Mouse (Mus musculus) embryonic facial prominence, embryonic 14.5 days (tissue): ENCODE results near the gene Spag6l. TPM values are rescaled to one million over a fixed set of nuclear protein-coding genes. Genes with fewer than 3 reads are reported as not detected.

Source experiments
- ATAC-seq: fragments of 200-750 bp; cut with Nextera tagmentation; 2 replicates; pipeline ENCODE4 v1.8.0; 2017; ENCODE audit warnings: low read depth, moderate number of reproducible peaks, moderate TSS enrichment
- DNase-seq: peaks from one replicate; pipeline ENCODE4 v3.0.0-alpha.2; 2015; ENCODE audit warnings: low spot score
- H3K27ac ChIP-seq: fragments of 300-500 bp; sonication (generic); replicated peaks from 2 replicates; pipeline ENCODE4 v1.5.1; 2014; ENCODE audit warnings: low read depth, mild to moderate bottlenecking, low read length, moderate library complexity
- H3K27me3 ChIP-seq: fragments of 300-500 bp; sonication (generic); replicated peaks from 2 replicates; pipeline ENCODE4 v1.6.1; 2014; ENCODE audit warnings: low read length; ENCODE audit not compliant: control insufficient read depth, insufficient read depth
- H3K36me3 ChIP-seq: fragments of 300-500 bp; sonication (generic); 2 replicates; pipeline ENCODE4 v1.6.1; 2014; ENCODE audit warnings: low read length, mixed read lengths; ENCODE audit not compliant: control insufficient read depth, insufficient read depth
- H3K4me1 ChIP-seq: fragments of 300-500 bp; sonication (generic); 2 replicates; pipeline ENCODE4 v1.6.1; 2014; ENCODE audit warnings: antibody characterized with exemption, low read length; ENCODE audit not compliant: control insufficient read depth, insufficient read depth
- H3K4me2 ChIP-seq: fragments of 300-500 bp; sonication (generic); 2 replicates; pipeline ENCODE4 v1.6.1; 2014; ENCODE audit warnings: low read depth, mild to moderate bottlenecking, low read length, moderate library complexity, mixed read lengths
- H3K4me3 ChIP-seq: fragments of 300-500 bp; sonication (generic); 2 replicates; pipeline ENCODE4 v1.5.1; 2014; ENCODE audit warnings: low read depth, mild to moderate bottlenecking, low read length
- H3K9ac ChIP-seq: fragments of 300-500 bp; sonication (generic); 2 replicates; pipeline ENCODE4 v1.6.1; 2014; ENCODE audit warnings: low read depth, mild to moderate bottlenecking, low read length, moderate library complexity, mixed read lengths
- H3K9me3 ChIP-seq: fragments of 300-500 bp; sonication (generic); 2 replicates; pipeline ENCODE4 v1.6.1; 2016; ENCODE audit warnings: low read length; ENCODE audit not compliant: control insufficient read depth
- WGBS: fragments of 180-500 bp; shearing (Covaris S2); extraction: QIAGEN DNeasy Blood & Tissue Kit; methylation state at CpG from one replicate; pipeline ENCODE4 v1.1.7; 2014; 5-methylcytosine and 5-hydroxymethylcytosine counted together
- polyA plus RNA-seq: library from polyadenylated mRNA; unstranded; fragments of >200 nt; fragmentation: Nextera tagmentation; extraction: Ambion mirVana; gene quantifications from 2 replicates; pipeline ENCODE4 v1.2.1, GENCODE M21; 2014

Gene Spag6l
- polyA plus RNA-seq, 1 experiment from 2014 or later = 6.5 TPM

- WGBS = 73% methylated on average over 2 of the region's 2 CpGs
- no peak for ATAC-seq
- H3K4me3 ChIP-seq = no peak overlapping the region
Measured at GRCm38 (mm10) chr16:16806325-16806724, 22.9 kb downstream of the Spag6l start.

More at GRCm38 (mm10) chr16:16806325-16806724, 22.9 kb downstream of the Spag6l start:
- no peak overlapping the region for H3K27ac ChIP-seq
- H3K9me3 ChIP-seq = no peaks in the 10 kb centered on the region
- no peaks in the 10 kb centered on the region for H3K27me3 ChIP-seq
- no peaks in the 10 kb centered on the region for H3K4me1 ChIP-seq
- H3K9ac ChIP-seq = no peak overlapping the region
- DNase-seq = no peak
- H3K4me2 ChIP-seq = no peak overlapping the region
- H3K36me3 ChIP-seq = no peaks in the 10 kb centered on the region

Other genes starting within 250 kb of the Spag6l start
- gene Fgd4, start 228.9 kb downstream of the Spag6l start, polyA plus RNA-seq = 4.9 TPM in 2 replicates
- 0.10 and 0.39 TPM in 2 replicates for gene Olfr19, start 153.1 kb downstream of the Spag6l start, polyA plus RNA-seq
- 0.45 and 0.83 TPM in 2 replicates for gene Igll1, start 34.5 kb upstream of the Spag6l start, polyA plus RNA-seq
- gene Top3b, start 41.3 kb upstream of the Spag6l start, polyA plus RNA-seq = 63.7 and 70.7 TPM in 2 replicates
- 1.6 and 3.6 TPM in 2 replicates for gene Vpreb1, start 41.4 kb upstream of the Spag6l start, polyA plus RNA-seq
- 21.6 and 23.9 TPM in 2 replicates for gene Ppm1f, start 67.0 kb upstream of the Spag6l start, polyA plus RNA-seq
- gene Mapk1, start 153.9 kb upstream of the Spag6l start, polyA plus RNA-seq = 180 and 182 TPM in 2 replicates
- 29.6 and 36.5 TPM in 2 replicates for gene Ypel1, start 240.2 kb upstream of the Spag6l start, polyA plus RNA-seq